Mouse (Mus musculus): ENCODE measurements at regions not wholly inside any gene's neighbourhood (a gene's known extent, or its start where the extent isn't known, plus 50 kb on each side); places are given as distances from the start of the nearest gene placed in this dataset.
"Not testable (repeated sequence)": the region's sequence is repeated elsewhere in the genome, so short reads cannot be mapped to it uniquely, and the experiment has no call there.

DNA sequence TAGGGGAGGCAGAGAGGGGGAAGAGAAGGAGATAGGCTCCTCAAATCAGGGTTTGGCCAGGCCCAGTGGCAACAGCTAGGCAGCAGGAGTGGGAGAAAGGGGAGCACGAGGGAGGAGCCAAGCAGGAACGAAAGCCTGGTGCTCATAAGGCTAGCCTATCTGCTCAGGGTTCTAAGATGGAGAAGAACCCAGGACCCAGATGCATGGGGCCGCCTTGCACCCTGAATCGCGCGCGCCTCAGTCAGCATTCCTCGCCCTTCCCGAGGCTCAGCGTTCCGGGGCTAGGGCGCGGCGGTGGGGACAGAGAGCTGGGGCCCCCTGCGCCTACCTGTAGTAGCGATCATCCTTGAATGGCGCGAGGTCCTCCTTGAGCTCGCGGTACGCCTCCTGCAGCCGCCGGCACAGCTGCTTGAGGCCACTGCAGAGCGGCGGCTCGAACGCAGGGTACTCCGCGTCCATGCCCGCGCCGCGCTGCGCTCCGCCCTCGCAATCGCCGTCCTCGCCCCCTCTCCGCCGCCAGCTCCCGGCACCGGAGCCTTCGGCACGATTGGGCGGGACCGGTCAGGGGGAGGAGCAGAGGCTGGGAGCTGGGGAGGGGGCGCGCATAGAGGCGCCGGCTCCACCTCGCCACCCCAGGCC is 60.1 kb downstream of the Dynlt1b start:
- DNase-seq: not testable (repeated sequence)

DNA sequence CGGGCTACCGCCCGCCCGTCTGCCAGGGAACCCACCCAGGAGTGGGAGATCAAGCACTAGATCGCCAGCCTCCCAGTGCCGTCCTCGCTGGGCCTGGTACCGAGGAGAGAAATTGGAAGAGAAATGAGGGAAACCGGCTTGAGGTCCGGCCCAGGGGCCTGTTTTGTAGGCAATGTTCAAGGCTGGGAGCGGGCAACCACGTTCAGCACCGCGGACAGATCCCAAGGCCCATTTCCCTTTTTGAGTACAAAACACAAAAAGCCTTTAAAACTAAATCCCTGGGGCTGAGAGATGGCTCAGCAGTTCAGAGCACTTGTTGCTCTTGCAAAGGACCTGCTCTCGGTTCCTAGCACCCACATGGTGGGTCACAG is 60.6 kb downstream of the Dynlt1b start:
- DNase-seq: not testable (repeated sequence)

DNA sequence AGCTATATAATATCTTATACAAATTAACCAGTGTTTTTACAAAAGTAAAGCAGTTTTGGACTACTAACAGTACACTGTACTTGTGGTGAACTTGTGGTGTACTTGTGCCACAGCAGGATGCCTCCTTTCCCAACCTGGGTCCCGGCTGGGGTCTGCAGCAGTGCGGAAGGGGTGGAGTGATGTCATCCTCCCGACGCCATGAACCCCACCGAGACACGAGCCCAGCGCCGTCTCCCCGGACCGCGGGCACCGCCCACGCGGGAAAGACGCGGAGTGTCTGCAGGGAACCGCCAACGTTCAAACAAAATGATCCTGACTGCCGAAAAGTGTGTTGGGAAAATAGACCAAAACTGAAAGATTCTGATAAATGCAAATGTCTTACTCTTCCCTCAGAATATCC is 62.6 kb downstream of the Dynlt1b start:
- peak; percentile 46 for DNase-seq

DNA sequence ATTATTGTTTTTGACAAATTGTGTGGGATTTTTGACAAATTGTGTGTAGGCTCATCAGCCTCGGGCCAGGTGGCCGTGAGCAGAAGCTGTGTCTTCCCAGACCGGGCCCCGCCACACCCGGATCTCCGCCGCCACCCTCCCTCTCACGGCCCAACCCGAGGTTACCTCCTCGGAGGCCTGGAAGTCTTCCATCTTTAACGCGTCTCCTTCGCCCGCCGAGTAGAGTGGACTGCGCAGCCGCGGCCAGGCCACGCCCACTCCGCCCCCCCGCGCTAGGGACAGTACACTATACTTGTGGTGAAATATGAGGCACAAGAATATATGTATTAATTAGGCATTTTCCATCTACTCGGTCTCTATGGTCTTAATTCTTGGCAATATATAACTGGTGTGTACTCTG is 63.0 kb downstream of the Dynlt1b start:
- DNase-seq: peak; percentile 81

DNA sequence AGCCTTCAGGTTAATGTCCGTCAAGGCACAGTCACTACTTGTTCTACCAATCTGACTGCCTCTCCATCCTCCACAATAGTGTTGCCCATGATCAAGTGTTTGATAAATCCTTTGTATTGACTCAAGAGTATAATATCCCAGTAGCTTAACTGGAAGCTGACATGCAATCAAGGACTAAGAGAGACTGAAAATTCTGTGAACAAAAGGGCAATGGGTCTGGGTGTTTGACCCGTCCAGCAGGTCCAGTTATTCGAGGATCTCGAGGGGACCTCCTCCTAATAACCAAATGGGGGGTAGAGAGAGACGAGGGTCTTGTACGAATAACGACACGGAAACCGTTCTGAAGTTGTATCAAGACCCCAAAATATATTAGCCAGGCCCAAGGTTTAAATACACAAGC is 66.6 kb downstream of the Dynlt1b start:
- DNase-seq: not testable (repeated sequence)

DNA sequence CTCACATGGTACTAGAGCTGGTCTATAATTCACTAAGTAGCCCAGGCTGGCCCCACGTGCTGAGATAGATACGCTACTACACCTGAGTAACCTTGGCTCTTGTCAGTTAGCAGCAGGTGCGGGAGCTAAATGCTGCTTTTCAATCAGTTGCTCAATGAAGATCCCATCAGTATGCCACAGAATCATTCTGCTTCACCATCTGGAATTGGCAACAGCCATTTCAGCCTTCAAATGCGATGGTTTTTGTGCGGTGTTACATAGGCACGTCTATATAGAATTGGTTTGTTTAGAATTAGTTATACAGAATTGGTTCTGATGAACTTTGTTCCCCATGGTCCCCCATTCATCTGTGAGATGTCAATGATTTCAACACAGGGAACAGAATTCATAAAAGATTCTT is 72.8 kb downstream of the Dynlt1b start:
- not testable (repeated sequence) for DNase-seq

DNA sequence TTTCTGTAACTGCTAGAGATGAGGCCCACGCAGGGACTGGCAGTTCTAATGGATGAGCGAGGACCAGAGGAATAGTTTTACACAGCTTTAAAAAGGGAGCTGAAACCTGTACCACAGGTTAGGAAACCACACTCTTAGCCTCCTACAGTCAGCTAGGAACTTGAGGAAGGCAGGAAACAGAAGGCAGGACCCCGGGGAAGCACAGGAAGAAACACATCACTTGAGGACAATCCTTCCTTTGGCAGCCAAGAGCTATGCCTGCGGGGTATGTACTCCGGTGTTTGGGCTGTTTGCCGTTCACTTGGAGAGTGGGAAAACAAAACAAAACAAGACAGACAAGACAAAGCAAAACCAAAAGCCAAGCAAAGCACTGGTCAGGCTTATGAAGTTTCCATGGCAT is 76.0 kb downstream of the Dynlt1b start:
- not testable (repeated sequence) for DNase-seq

DNA sequence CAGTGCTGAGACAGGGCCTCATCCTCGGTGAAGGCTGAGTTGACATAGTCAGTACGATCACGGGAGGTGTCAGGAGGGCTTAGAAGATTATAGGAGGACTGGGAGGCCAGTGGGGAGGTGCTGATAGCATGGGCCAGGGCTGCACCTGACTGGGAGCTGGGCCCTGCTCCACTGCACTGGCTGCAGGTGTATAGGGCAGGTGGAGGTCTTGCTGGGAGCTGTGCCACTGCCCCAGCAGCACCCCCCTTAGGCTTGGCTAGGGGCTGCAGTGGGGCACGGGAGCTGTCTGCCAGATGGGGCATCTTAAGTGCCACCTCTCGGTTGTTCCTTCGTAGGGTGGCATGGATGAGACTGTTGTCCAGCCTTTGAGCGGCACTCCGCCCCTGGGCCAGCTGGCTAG is 85.2 kb downstream of the Dynlt1b start:
- DNase-seq: not testable (repeated sequence)

DNA sequence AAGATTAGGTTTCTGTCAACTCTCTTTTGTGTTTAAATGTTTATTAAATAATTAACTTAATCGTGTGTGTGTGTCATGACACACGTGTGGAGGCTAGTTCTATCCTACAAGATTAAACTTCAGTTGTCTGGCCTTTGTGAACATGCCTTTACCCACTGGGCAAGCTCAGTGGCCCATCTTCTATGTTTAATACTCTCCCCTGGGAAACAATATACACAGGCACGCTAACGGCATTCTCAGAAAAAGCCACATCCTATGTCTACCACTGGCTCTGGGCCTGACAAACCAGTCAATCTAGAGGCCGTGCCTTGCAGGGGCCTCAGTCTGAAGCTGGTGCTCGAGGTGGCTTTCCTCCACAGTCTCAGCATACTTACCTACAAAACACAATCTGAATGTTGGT is 82.4 kb upstream of the Dynlt1c start:
- not testable (repeated sequence) for DNase-seq

DNA sequence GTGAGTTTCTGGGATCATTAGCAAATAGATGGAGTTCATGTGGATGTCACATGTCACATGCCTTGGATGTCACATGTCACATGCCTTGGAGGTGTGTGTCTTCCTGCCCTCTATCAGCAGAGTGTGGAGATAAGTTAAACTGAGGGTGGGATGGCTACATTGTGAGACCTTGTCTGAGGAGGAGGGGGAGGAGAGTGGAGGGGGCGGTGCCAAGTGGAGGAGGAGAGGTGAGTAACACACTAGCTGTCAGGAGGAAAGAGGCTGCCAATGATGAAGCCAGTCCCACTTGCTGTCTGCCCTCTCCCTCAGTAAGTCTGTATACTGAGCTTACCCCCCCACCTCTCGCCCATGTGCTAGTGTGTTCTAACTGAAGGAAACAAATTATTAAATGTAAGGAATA is 81.5 kb upstream of the Dynlt1c start:
- DNase-seq: not testable (repeated sequence)

DNA sequence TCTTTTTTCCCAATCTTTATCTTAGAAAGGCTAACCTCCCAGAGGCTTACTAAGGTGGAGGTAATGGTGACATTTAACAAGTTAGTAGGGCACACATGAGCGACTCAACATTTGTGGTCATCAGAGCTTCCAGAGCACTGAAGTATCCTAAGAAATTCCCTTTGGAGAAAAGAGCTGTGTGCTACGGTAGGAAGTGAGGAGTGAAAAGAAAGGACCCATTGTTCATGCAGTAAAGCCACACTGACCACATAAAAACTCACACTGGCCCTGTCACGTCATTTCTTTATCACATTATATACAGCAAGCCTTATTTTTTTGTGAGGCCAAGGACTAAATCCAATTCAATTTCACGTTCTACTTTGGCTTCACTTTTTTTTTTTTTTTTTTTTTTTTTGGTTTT is 80.7 kb upstream of the Dynlt1c start:
- not testable (repeated sequence) for DNase-seq

DNA sequence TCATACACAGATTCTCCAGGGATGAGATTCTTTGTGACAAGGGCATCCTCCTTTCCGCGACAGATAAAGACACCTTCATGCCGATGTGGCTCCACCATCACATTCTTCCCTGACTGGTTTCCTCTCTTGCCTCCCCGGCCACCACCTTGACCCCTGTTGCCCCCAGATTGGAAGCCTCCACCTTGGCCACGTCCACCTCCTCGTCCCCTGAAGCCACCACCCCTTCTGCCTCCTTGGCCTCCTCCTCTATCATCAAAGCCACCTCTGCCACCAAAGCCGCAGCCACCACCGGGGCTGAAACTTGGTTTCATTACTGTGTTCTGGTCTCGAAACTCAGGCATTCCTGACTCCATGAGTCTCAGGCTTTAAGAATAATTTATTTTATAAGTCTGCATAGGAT is 79.3 kb upstream of the Dynlt1c start:
- not testable (repeated sequence) for DNase-seq

DNA sequence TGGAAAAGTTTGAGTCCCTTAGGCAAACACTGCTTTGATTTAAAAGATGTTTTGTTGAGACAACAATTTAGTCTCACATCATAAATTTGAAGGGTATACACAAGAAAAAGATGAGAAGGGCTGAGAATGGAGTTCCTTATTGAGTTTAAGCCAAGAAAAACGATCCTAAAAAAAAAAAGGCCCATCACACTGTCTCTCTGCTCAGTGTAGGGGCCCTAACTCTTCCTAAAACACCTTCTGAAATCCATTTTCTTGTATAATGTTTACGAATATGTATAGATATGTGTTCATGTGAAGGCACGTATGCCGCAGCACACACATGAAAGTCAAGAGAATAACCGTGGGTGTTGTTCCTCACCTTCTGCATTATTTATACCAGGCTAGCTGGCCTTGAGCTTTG is 62.7 kb upstream of the Dynlt1c start:
- DNase-seq: not testable (repeated sequence)

DNA sequence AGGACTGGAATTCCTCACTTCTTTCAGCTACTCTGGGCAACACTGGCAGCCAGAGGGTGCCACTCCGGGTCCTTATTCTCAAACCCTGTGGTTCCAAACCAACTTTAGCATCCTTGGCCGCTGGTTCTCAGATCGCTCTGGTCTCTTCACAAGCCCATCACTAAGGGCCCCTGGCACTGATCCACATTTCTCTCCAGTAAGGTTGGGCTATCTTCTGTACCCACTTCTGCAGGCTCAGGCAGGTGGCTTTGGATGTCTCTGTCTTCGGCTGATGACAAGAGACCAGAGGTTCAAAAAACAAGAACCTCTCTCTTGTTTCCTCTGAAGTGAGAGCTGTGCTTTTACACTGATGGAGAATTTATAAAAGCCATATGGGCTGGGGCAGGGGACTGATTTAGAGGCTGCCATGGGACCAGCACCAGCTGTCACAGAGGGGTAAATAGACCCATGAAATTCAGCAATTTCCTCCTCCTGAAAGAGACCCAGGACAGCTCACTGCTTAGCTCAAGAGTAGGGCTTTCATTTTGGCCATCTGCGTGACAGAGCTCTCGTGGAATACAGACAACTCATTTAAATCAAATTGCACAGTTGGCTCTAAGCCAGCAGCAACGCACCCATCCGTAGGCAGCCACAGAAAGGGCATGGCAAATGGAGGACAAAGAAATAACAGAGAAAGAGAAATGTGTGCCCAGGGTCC is 54.3 kb upstream of the Dynlt1c start:
- not testable (repeated sequence) for DNase-seq

DNA sequence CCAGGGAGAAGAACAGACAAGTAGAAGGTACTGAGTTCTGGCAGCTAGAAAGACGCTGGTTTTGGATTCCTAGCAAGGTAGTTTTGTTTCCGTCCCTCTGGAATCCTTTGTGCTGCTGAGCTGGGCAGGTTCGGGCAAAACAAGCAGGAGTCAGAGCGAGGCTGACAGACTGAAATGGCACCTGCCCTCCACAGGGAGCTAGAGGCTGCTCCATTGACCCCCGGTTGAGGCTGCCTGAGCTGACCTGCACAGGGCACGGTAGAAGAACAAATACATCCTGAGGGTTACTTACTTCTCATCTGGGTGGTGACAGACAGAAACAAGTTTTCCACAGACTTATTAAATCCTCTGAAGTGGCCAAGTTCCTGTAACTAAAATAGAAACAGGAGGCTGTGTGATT is 53.5 kb upstream of the Dynlt1c start:
- DNase-seq: not testable (repeated sequence)
